Mouse (Mus musculus) CD4-positive, CD25-positive, alpha-beta regulatory T cell, adult 4 months (primary cell): ENCODE results near the gene Cfap58. TPM values are rescaled to one million over a fixed set of nuclear protein-coding genes. Genes with fewer than 3 reads are reported as not detected.

ENCODE experiments used
- ATAC-seq: one replicate; pipeline ENCODE4 v1.8.0; 2017
- polyA plus RNA-seq, 2 experiments: library from polyadenylated mRNA; unstranded; fragments of 100-300 nt; shearing (Covaris generic); gene quantifications; one replicate each; pipeline ENCODE4 v1.2.1; 2017

Gene Cfap58
- not detected for polyA plus RNA-seq

- peak; percentile 93 for ATAC-seq
Measured at GRCm38 (mm10) chr19:47937443-47938406, at the start of gene Cfap58. Gene Cfap58 (plus strand): TSS chr19:47937675.

GRCm38 (mm10) chr19:47888037-47888436 is 49.4 kb upstream of the Cfap58 start:
- ATAC-seq: peak; percentile 33

DNA sequence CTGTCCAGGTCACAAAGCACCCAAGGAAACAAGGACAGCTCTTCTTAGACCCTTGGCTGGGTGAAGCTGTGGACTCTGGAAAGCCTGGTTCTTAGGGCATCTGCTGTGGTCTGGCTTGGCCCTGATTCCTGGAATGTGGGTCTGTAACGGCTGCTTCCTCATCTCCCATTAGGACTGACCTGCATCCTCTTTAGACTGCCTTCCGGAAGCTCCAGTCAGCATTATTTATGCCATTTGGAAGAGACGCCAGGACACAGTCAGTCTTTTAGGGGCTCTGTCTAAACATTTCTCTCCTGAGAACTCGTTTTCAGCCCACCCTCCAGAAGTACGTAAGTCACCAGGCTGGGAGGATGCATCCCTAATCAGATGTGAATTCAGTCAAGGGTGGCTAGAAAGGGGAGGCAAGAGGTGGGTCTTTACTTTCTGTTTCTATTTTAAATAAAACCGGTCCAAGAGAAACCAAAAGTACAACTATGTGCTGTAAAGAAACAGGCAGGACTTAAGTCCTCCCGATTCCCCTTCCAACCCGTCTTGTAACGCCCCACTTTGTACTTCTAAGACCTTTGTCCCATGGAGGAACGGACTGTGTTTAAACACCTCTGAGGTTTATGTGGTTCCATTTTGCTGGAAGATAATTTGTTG is 46.9 kb upstream of the Cfap58 start:
- ATAC-seq: peak; percentile 71

DNA sequence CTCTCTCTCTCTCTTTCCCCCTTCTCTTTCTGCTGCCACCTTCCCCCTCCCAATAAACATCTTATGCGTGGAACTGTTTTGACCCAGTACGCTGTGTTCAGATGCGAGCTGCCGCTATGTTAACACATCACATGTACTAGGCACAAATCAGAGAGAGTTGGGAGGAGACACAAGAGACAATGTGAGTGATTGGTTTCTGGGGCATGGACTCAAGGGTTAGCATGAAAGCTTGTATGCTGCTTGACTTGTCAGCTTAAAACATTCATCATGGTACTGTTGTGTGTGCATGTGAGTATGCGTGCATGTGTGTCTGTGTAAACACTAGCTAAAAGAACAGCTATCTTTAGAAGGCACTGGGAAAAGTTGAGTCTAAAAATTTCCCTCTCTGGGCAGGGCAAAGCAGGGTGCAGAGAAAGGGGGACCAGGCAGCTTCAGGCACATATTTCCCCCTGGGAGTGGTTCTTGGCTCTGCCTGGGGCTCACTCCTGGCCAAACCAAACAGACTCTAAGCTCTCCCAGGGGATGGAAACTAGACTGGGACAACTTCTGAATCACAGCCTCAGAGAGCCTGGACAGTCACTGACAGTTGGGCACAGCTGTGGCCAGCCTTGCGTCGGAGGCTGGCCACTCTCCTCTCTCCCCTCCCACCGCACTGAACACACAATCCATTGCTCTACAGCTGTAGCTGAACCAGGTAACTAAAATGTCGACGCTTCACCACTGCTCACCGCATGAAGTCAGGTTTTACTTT is 45.7 kb upstream of the Cfap58 start:
- no peak for ATAC-seq

- no peak for ATAC-seq
Measured at GRCm38 (mm10) chr19:47893092-47893491, 44.4 kb upstream of the Cfap58 start.

DNA sequence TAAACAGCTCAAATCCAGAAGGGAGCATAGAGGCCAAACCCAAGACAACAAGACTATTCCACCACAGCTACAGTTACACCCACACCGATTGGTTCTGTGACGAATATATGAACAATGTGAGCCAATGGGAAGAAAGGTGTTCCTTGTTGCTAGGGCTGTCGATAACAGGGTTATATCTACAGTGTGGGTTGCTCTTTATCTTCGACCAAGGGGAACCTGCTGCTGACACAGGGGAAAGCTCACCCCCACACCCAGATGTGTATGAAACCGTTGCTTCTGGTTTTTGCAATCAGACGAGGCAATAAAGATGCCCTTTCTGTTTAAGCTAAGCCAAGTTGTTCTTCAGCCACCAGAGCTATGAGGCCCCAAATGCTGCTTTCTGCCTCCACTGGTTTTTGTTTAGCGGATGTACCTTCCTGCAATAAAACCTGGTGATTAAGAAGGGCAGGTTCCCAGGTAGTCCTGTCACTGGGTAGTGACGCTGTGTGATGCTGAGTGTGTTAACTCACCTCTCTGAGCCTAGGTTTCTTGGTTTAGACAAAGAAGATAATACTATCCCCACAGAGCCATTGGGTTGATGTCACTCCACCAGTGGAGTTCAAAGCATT is 38.9 kb upstream of the Cfap58 start:
- peak; percentile 79 for ATAC-seq

- ATAC-seq: no peak
Measured at GRCm38 (mm10) chr19:47900012-47900411, 37.5 kb upstream of the Cfap58 start.

DNA sequence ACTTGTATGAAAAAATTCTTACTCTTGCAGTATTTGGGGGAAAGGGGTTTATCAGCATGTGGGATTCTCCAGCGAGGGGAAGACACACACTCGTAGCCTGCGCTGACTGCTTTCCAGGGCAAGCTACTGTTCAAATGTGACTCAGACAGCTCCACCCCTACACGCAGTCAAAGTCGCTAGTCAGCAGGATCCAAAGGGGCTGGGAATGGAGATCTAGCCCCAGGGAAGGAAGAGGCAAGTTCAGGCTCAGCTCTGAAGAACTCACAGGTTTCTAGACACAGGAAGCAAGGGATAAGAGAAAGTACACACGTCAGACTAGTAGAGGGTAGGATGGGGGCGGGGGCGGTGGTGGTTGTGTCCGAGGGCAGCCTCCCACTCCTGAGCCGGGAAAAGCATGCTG is 36.9 kb upstream of the Cfap58 start:
- ATAC-seq: no peak

DNA sequence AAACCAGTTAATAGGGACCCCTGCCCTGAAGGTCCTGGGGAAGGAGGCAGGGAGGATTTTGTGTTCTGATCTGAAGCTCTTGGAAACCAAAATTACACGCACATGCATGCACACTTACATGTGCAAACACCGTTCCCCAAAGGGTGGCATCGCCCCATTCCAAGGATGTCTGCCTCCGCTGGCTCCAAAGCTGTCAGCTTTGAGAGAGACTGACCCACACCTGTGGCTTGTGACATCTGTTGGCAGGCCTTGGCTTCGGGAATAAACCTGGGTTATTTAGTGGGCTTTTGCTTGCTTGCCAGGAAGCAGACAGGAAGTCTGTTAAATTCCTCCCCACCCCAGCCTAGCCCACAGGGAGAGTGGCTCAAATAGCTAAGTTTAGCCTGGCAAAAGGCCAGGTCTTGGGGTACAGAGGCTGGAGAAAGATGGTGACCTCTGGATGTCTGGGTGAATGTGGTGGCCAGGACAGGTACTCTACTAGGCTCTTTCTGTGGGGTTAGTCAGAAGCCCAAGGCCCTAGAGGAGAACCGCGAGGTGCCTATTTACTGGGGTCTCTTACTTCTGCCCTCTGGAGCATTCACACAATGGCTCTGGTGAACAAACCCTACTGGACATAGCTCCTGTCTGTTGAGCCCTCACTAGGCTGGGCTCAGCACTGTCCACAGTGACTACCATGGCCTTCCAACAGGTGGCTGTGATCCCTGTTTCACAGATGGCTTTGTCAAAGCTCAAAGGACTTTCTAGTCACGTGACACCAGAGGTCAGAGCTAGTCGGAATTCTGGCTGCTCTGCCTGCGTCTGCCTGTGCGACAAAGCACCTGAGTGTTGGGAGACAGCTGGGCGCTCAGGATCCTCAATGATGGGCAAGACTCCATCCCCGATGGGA is 34.9 kb upstream of the Cfap58 start:
- no peak for ATAC-seq

DNA sequence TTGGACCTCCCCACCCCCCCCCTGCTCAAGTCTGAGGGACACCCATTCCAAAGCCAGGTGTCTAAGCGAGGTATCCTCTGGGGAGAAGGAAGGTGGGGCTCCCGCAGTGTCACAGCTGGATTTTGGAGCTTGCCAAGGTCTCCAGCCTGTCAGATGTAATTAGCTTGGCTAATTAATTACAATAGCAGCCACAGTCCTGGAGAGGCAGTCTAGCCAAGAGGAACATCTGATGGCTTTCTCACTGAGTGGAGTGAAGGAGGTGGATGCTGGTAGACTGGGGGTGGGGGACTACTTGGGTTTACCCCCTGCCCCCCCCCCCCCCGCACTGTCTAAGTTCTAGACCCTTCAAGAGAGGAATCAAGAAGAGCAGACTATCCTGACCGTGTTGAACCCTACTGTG is 33.8 kb upstream of the Cfap58 start:
- no peak for ATAC-seq

GRCm38 (mm10) chr19:47905081-47905480 is 32.4 kb upstream of the Cfap58 start:
- ATAC-seq: no peak

- ATAC-seq: no peak
Measured at GRCm38 (mm10) chr19:47905603-47906002, 31.9 kb upstream of the Cfap58 start.

- ATAC-seq: no peak
Measured at GRCm38 (mm10) chr19:47907596-47907995, 29.9 kb upstream of the Cfap58 start.

GRCm38 (mm10) chr19:47908961-47909371 is 28.5 kb upstream of the Cfap58 start:
- ATAC-seq: no peak

GRCm38 (mm10) chr19:47909387-47910116 is 27.9 kb upstream of the Cfap58 start:
- ATAC-seq: peak; percentile 53

GRCm38 (mm10) chr19:47910117-47910618 is 27.3 kb upstream of the Cfap58 start:
- ATAC-seq: peak; percentile 80

GRCm38 (mm10) chr19:47910751-47911150 is 26.7 kb upstream of the Cfap58 start:
- ATAC-seq: peak; percentile 40

- no peak for ATAC-seq
Measured at GRCm38 (mm10) chr19:47913344-47913743, 24.1 kb upstream of the Cfap58 start.

DNA sequence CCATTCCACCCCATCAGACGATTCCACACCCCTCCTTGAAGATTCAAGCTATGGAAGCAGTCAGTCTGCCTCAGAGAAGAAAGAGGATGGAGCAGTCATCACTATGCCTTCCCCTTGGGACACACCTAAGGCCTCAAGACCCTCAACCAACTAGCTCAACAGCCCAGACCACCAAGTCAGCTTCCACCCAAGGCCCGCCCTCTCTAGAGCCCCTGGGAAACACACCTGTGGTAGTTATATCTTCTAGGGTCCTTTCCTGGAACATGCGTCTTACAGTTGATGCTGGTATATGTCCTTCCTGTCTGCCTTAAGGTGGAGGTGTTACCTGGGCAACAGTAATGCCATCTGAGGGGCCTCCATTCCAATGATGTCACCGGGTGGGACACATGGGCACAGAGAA is 23.3 kb upstream of the Cfap58 start:
- no peak for ATAC-seq

GRCm38 (mm10) chr19:47915251-47915650 is 22.2 kb upstream of the Cfap58 start:
- peak; percentile 24 for ATAC-seq

DNA sequence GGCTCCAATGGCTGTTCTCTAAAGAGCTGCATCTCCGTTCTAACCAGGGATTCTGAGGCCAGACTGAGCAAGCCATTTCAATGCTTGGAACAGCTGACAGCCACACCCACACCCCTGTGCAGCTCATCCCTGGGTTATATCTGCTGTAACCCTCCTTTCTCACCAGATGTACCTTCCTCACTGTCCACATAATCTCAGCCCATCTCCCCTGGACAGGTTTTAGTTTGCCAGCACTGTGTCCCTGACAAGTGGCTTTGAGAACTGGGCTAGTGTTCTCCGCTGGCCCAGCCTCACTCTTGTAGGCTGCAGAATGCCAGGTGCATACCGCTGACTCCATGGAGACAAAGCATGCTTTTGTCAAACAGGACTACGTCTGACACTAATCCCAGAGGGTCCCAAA is 20.1 kb upstream of the Cfap58 start:
- ATAC-seq: no peak
